Mouse (Mus musculus) MN1 (cell line): ENCODE results near the gene Ring1.

Experiments
- DNase-seq: peaks from one replicate; pipeline ENCODE4 v3.0.0-alpha.2; 2016; ENCODE audit warnings: low spot score

The Ring1 gene

DNA sequence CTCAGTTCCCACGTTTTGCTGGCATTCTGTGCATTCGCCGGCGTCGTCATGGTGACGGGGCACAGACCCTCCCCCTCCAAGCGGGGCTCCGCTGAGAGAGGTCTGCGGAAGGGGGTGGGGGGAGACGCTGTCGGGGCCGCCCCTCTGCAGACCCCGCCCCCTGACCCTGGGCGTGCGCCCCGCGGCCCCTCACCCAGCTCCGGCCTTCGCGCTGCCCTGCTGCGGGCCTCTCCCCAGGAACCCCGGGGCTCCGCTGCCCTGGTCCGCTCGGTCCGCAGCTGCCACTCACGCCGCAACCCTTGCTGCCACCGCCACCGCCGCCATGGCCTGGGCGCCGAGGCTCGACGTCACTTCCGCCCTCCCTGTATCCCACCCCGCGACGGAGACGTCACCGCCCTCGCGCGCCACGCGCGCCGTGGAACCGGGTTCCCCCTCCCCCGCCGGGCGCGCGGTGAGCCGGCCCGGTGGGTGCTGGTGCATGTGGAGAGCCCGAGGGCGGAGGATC is at the start of gene Ring1:
Gene Ring1, minus strand, starts transcription at position 364 of the 505 bp plus-strand sequence.
- peak; percentile 89 for DNase-seq

DNA sequence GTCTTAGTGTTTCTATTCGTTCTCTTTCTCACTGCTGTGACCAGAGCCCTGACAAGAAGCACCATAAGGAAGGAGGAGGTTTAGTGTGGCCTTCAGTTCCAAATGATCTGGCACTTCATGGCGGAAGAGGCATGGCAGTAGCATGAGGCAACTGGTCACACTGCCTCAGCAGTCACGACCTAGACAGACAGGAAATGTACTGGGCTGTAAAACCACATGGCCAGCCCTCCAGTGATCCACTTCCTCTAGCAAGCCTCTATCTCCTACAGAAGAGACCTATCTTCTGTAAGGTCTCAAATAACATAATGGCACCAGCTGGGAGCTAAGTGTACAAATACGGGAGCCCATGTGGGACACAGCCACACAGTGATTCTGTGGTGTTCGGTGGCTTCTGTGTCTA is 47.6 kb upstream of the Ring1 start:
- no peak for DNase-seq

DNA sequence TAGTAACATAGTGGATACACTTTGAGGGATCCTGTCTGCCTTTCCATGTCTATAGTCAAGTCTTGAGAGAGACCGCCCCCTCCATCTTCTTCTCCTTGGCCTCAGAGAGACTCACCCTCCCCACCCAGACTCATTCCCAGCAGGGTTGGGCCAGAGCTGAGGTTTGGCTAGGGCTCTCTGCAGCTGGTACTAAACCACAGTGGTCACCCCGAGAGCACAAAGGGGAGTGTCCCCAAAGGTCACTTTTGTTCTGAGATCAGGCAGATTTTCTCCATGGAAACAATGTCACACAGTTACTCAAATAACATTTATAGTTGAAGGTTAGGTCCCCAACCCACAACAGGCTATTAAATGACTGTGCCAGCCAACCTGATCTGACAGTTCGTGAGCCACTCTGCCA is 44.4 kb upstream of the Ring1 start:
- DNase-seq = no peak

DNA sequence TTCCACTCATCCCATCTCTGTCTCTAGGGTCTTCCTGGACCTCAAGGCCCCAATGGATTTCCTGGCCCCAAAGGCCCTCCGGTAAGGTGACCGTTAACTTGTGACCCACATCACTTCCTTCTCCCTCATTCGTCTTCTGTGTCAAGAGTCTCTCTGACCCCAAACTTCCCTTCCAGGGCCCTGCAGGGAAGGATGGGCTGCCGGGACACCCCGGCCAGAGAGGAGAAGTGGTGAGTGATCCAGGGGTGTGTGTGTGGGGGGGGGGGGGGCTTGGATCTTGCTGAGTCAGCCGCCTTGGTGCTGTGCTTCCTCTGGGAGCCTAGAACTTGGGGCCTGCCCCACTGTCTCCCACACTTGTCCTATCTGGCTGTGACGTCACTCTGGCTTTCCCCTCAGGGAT is 32.7 kb upstream of the Ring1 start:
- no peak for DNase-seq

GRCm38 (mm10) chr17:34047404-34048050 is 23.0 kb upstream of the Ring1 start:
- no peak for DNase-seq

GRCm38 (mm10) chr17:34045941-34046340 is 21.5 kb upstream of the Ring1 start:
- DNase-seq = no peak

- peak; percentile 82 for DNase-seq
Measured at GRCm38 (mm10) chr17:34039562-34040450, 15.3 kb upstream of the Ring1 start.

- DNase-seq = no peak
Measured at GRCm38 (mm10) chr17:34038878-34039561, 14.5 kb upstream of the Ring1 start, which contains the start of gene Col11a2. Col11a2 (plus strand) TSS chr17:34039437.

GRCm38 (mm10) chr17:34038440-34038839 is 14.0 kb upstream of the Ring1 start:
- DNase-seq = no peak

- no peak for DNase-seq
Measured at GRCm38 (mm10) chr17:34037241-34037640, 12.8 kb upstream of the Ring1 start.

DNA sequence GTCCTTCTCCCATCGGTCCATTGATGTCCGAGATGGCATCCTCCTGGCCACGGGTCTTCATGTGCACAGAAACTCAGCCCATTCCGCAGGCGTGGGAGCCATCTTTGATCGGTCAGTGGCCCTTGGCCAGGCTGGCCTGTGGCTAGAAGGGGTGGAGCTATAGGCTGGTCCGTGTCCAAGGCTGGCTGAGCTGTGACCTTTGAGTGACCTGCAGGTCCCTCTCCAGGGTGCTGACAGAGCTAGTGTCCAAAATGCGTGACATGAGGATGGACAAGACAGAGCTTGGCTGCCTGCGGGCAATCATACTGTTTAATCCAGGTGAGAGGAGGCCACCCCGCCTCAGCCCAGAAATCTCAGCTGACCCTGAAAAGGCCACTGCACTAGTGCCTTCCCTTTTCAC is 12.2 kb upstream of the Ring1 start:
- no peak for DNase-seq

GRCm38 (mm10) chr17:34035517-34035916 is 11.0 kb upstream of the Ring1 start:
- DNase-seq = no peak

- peak; percentile 73 for DNase-seq
Measured at GRCm38 (mm10) chr17:34034064-34034463, 9.6 kb upstream of the Ring1 start.

DNA sequence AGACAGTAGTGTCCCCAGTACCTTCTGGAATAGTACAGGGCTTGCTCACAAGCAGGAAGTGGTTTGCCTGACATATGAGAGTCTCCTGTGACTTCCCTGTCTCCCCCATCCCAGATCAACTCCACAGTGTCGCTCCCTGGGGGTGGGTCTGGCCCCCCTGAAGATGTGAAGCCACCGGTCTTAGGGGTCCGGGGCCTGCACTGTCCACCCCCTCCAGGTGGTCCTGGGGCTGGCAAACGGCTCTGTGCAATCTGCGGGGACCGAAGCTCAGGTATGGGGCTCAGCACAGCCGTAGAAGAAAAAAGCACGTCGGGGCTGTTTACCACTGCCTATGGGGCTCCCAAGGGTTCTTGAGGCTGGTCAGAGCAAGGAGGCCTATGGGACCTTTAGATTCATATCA is 9.0 kb upstream of the Ring1 start:
- no peak for DNase-seq

DNA sequence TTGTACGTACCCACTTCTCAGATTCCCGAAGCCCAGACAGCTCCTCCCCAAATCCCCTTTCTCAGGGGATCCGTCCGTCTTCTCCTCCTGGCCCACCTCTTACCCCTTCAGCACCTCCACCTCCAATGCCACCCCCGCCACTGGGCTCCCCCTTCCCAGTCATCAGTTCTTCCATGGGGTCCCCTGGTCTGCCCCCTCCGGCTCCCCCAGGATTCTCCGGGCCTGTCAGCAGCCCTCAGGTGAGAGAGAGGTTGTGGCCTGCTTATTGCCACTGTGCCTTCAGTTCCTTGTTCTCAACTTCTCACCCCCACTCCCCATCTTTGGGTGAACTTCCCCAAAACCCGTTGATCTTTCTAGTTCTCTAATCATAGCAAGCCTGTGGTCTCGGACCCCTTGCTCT is 8.3 kb upstream of the Ring1 start:
- DNase-seq = no peak

DNA sequence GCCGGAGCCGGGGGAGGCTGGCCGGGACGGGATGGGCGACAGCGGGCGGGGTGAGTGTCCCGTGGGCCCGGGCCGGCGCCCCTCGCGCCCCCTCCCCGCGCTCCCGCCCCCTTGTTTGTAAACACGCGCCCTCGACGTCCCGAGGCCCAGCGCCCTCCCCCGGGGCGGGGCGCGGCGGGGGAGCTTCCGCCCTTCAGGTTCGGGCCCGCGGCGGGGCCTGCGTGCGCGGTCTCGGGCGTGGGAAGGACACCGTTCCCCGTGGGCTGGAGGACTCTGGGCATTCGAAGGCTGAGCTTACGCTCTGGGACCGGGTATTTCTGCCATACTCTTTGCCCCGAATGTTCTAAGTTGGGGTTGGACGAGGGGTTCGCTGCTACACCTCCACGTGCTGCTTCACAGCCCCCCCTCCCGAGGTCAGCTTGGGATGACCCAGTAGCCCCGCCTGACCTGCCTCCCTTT is 7.7 kb upstream of the Ring1 start:
- peak; percentile 84 for DNase-seq

- peak; percentile 99 for DNase-seq
Measured at GRCm38 (mm10) chr17:34031465-34032173, 7.1 kb upstream of the Ring1 start, which contains the start of the genes Slc39a7 and Rxrb. Slc39a7 (minus strand) TSS chr17:34031682. Rxrb (plus strand) TSS chr17:34031812.

GRCm38 (mm10) chr17:34030861-34031326 is 6.4 kb upstream of the Ring1 start:
- DNase-seq = peak; percentile 68

DNA sequence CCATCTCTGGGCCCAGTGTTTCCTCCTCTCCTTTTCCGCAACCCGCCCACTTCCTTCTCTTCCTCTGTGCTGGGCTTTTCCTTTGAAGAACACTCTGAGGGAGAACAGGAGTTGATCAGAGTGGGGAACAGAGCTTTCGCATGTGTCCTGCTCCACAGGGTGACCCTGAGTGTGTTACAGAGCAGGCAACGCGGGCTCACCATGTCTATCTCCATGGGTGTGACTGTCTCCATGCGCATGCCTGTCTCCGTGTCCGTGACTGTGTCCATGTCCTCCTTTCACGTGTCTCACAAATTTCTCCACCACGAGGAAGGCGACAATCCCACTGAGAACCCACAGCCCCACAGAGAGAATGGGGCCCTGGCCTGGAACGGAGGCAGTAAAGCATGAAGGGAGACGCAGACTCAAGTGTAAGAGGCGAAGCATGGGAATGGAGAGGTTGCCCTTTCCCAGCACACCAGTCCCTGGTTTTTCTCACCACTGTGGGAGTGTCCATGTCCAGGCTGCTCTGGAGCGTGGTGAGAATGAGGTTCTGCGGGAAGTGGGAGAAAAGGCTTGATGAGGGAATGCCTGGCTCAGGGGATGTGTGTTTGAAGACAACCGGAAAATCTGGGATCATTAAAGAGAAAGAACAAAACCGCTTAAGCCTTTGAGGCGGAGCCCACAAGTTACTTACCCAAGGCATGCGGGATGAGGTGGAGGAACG is 5.6 kb upstream of the Ring1 start:
- DNase-seq = peak; percentile 74

DNA sequence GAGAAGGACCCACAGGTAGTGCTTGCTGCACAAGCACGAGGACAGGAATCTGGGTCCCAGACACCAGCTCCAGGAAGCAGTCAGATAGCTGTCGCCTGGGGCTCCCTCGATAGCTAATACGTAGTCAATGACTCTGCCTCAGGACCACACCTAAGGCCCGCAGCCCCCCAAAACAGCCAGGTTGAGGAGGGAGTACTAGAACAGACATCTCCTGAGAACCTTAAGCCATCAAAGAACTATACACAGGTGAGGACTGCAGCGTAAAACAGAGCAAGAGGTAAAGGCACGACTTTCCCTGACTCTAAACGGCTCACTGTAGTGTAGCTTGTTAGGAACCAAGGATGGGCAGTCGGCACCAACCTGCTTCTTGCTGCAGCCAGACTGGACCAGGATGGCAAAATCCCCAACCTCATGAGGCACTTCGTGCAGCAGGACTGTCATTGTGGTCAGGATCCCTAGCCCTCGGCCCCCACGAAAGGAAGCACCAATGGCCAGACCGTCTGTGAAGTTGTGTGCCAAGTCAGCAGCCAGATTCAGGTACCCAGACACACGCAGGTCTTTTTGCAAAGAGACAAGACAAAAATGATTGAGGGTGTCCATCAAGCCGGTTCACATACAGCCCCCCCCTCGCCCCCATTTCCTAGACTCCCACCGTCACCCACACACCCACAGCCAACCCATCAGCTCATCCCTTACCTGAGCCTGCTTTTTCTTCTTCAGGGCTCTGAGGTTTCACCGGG is 4.8 kb upstream of the Ring1 start:
- no peak for DNase-seq
